Mouse (Mus musculus): ENCODE measurements at regions not wholly inside any gene's neighbourhood (a gene's known extent, or its start where the extent isn't known, plus 50 kb on each side); places are given as distances from the start of the nearest gene placed in this dataset.
"Not testable (repeated sequence)": the region's sequence is repeated elsewhere in the genome, so short reads cannot be mapped to it uniquely, and the experiment has no call there.

- Histone ChIP-seq H3K4me1 (ENCODE audit: control insufficient read depth, insufficient read depth, low read length) (no peaks in the 10 kb centered on the region), H3K4me3 (ENCODE audit: insufficient read depth, low read depth, low read length) (no peak overlapping the region), H3K36me3 (ENCODE audit: control insufficient read depth, insufficient read depth, low read length) (no peaks in the 10 kb centered on the region), H3K27me3 (replicated peaks; ENCODE audit: control insufficient read depth, insufficient read depth, low read length) (no peaks in the 10 kb centered on the region; the same call in 1 of the 2 replicates), H3K27ac (ENCODE audit: insufficient read depth, low read depth, low read length) (no peak overlapping the region)
- no peak for TF ChIP-seq POLR2A (IDR thresholded peaks at IDR 0.05; ENCODE audit: low read depth, low read length)
- TF ChIP-seq CTCF (conservative IDR thresholded peaks at IDR 0.05; ENCODE audit: insufficient read depth, insufficient read length, low read depth, low read length), result no peak
- no peak for DNase-seq
- WGBS, result 93% methylated on average over 11 of the region's 11 CpGs
These were observed 276.3 kb downstream of the 1810013L24Rik start for GRCm38 (mm10) chr16:9106211-9106610.

- H3K4me3 ChIP-seq (ENCODE audit: insufficient read depth, low read depth, low read length); H3K27me3 ChIP-seq (replicated peaks; ENCODE audit: control insufficient read depth, insufficient read depth, low read length); H3K36me3 ChIP-seq (ENCODE audit: control insufficient read depth, insufficient read depth, low read length); H3K27ac ChIP-seq (ENCODE audit: insufficient read depth, low read depth, low read length); DNase-seq; H3K4me1 ChIP-seq (ENCODE audit: control insufficient read depth, insufficient read depth, low read length): not testable (repeated sequence)
- 98% methylated on average over 7 of the region's 8 CpGs for WGBS
These were observed 276.8 kb downstream of the 1810013L24Rik start for GRCm38 (mm10) chr16:9106676-9107075.

GRCm38 (mm10) chr16:9113801-9114200, 283.9 kb downstream of the 1810013L24Rik start:
- no peaks in the 10 kb centered on the region for H3K4me1 ChIP-seq (ENCODE audit: control insufficient read depth, insufficient read depth, low read length)
- TF ChIP-seq CTCF (conservative IDR thresholded peaks at IDR 0.05; ENCODE audit: insufficient read depth, insufficient read length, low read depth, low read length), result no peak
- TF ChIP-seq POLR2A (IDR thresholded peaks at IDR 0.05; ENCODE audit: low read depth, low read length), result no peak

GRCm38 (mm10) chr16:9115548-9115947, 285.6 kb downstream of the 1810013L24Rik start:
- TF ChIP-seq CTCF (conservative IDR thresholded peaks at IDR 0.05; ENCODE audit: insufficient read depth, insufficient read length, low read depth, low read length) (no peak), POLR2A (IDR thresholded peaks at IDR 0.05; ENCODE audit: low read depth, low read length) (no peak)
- WGBS, result 36% methylated on average over 5 of the region's 5 CpGs
- no peaks in the 10 kb centered on the region for H3K36me3 ChIP-seq (ENCODE audit: control insufficient read depth, insufficient read depth, low read length)
- no peaks in the 10 kb centered on the region for H3K27me3 ChIP-seq (replicated peaks; ENCODE audit: control insufficient read depth, insufficient read depth, low read length)
- H3K4me1 ChIP-seq (ENCODE audit: control insufficient read depth, insufficient read depth, low read length), result no peaks in the 10 kb centered on the region
- DNase-seq, result no peak
- no peak overlapping the region for H3K4me3 ChIP-seq (ENCODE audit: insufficient read depth, low read depth, low read length)
- no peak overlapping the region for H3K27ac ChIP-seq (ENCODE audit: insufficient read depth, low read depth, low read length)

More at GRCm38 (mm10) chr16:9113801-9114200, 283.9 kb downstream of the 1810013L24Rik start:
- Histone ChIP-seq H3K4me3 (ENCODE audit: insufficient read depth, low read depth, low read length) (no peak overlapping the region), H3K27ac (ENCODE audit: insufficient read depth, low read depth, low read length) (no peak overlapping the region), H3K27me3 (replicated peaks; ENCODE audit: control insufficient read depth, insufficient read depth, low read length) (no peaks in the 10 kb centered on the region), H3K36me3 (ENCODE audit: control insufficient read depth, insufficient read depth, low read length) (no peaks in the 10 kb centered on the region)
- no peak for DNase-seq
- WGBS, result 90% methylated on average over 3 of the region's 3 CpGs

- H3K4me3 ChIP-seq (ENCODE audit: insufficient read depth, low read depth, low read length), result no peak overlapping the region
- 80% methylated on average over 2 of the region's 2 CpGs for WGBS
- no peaks in the 10 kb centered on the region for H3K4me1 ChIP-seq (ENCODE audit: control insufficient read depth, insufficient read depth, low read length)
- no peaks in the 10 kb centered on the region for H3K36me3 ChIP-seq (ENCODE audit: control insufficient read depth, insufficient read depth, low read length)
- no peak overlapping the region for H3K27ac ChIP-seq (ENCODE audit: insufficient read depth, low read depth, low read length)
- no peak for DNase-seq
- H3K27me3 ChIP-seq (replicated peaks; ENCODE audit: control insufficient read depth, insufficient read depth, low read length), result no peaks in the 10 kb centered on the region
- no peak for TF ChIP-seq POLR2A (IDR thresholded peaks at IDR 0.05; ENCODE audit: low read depth, low read length)
These were observed 291.7 kb downstream of the 1810013L24Rik start for GRCm38 (mm10) chr16:9121581-9121980.

- Histone ChIP-seq H3K4me1 (ENCODE audit: control insufficient read depth, insufficient read depth, low read length) (no peaks in the 10 kb centered on the region), H3K27me3 (replicated peaks; ENCODE audit: control insufficient read depth, insufficient read depth, low read length) (no peaks in the 10 kb centered on the region), H3K4me3 (ENCODE audit: insufficient read depth, low read depth, low read length) (no peak overlapping the region), H3K36me3 (ENCODE audit: control insufficient read depth, insufficient read depth, low read length) (no peaks in the 10 kb centered on the region), H3K27ac (ENCODE audit: insufficient read depth, low read depth, low read length) (no peak overlapping the region)
- WGBS, result 65% methylated on average over 3 of the region's 3 CpGs
- DNase-seq, result peak; percentile 2
- no peak for TF ChIP-seq POLR2A (IDR thresholded peaks at IDR 0.05; ENCODE audit: low read depth, low read length)
- no peak for TF ChIP-seq CTCF (conservative IDR thresholded peaks at IDR 0.05; ENCODE audit: insufficient read depth, insufficient read length, low read depth, low read length)
These were observed 302.2 kb downstream of the 1810013L24Rik start for GRCm38 (mm10) chr16:9132113-9132512.

- no peak for DNase-seq
- Histone ChIP-seq H3K36me3 (ENCODE audit: control insufficient read depth, insufficient read depth, low read length) (no peaks in the 10 kb centered on the region), H3K27ac (ENCODE audit: insufficient read depth, low read depth, low read length) (no peak overlapping the region), H3K27me3 (replicated peaks; ENCODE audit: control insufficient read depth, insufficient read depth, low read length) (no peaks in the 10 kb centered on the region), H3K4me3 (ENCODE audit: insufficient read depth, low read depth, low read length) (no peak overlapping the region), H3K4me1 (ENCODE audit: control insufficient read depth, insufficient read depth, low read length) (no peaks in the 10 kb centered on the region)
- no peak for TF ChIP-seq POLR2A (IDR thresholded peaks at IDR 0.05; ENCODE audit: low read depth, low read length)
- TF ChIP-seq CTCF (conservative IDR thresholded peaks at IDR 0.05; ENCODE audit: insufficient read depth, insufficient read length, low read depth, low read length), result no peak
These were observed 302.9 kb downstream of the 1810013L24Rik start for GRCm38 (mm10) chr16:9132778-9133177.

GRCm38 (mm10) chr16:9135377-9135776, 305.5 kb downstream of the 1810013L24Rik start:
- no peak overlapping the region for H3K27ac ChIP-seq (ENCODE audit: insufficient read depth, low read depth, low read length)
- H3K27me3 ChIP-seq (replicated peaks; ENCODE audit: control insufficient read depth, insufficient read depth, low read length), result no peaks in the 10 kb centered on the region
- no peaks in the 10 kb centered on the region for H3K36me3 ChIP-seq (ENCODE audit: control insufficient read depth, insufficient read depth, low read length)
- TF ChIP-seq POLR2A (IDR thresholded peaks at IDR 0.05; ENCODE audit: low read depth, low read length) (no peak), CTCF (conservative IDR thresholded peaks at IDR 0.05; ENCODE audit: insufficient read depth, insufficient read length, low read depth, low read length) (no peak)
- no peak overlapping the region for H3K4me3 ChIP-seq (ENCODE audit: insufficient read depth, low read depth, low read length)
- H3K4me1 ChIP-seq (ENCODE audit: control insufficient read depth, insufficient read depth, low read length), result no peaks in the 10 kb centered on the region
- 61% methylated on average over 8 of the region's 8 CpGs for WGBS
- DNase-seq, result peak; percentile 29

All from kidney, adult 2 months (tissue).